Mouse (Mus musculus) granulocyte monocyte progenitor cell, adult 5-6 weeks (primary cell): ENCODE data around the gene Slc16a3. TPM values are rescaled to one million over a fixed set of nuclear protein-coding genes. Genes with fewer than 3 reads are reported as not detected.

Experiments used
- ATAC-seq: replicated peaks from 2 replicates; pipeline ENCODE4 v1.8.0; 2016; ENCODE audit warnings: mild to moderate bottlenecking, moderate TSS enrichment, inconsistent platforms; ENCODE audit not compliant: poor library complexity, severe bottlenecking
- total RNA-seq, 2 experiments: library from RNA; stranded (forward) in 1 of 2; stranded (reverse) in 1 of 2; fragments of 200-712, 200-1000 nt in 1 of 2; fragments of >200 nt in 1 of 2; fragmentation: Nextera tagmentation in 1 of 2; gene quantifications; 2 replicates each; pipeline ENCODE4 v1.2.3; 2014 to 2017

Gene Slc16a3
- total RNA-seq, 2 experiments from 2014 or later = 4.7 to 11.3 TPM

DNA sequence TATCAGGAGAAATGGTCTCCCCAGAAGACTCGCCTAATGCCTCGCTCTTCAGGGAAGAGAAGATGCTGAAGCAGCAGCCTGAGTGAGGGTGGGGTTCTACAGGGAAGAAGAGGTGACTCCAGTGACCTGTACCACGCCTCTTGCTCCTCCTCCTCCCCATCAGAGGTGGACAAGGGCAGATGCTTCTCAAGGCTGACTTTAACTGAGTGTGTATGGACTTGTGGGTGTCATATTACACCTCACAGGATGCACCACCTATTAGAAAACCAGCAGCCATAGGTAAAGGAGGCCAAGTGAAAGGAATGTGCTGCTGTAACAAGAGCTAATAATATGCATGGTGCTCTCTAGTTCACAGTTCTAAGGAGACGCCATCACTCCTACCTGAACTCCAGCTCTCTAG, 17.3 kb downstream of the Slc16a3 start:
- ATAC-seq = no peak

DNA sequence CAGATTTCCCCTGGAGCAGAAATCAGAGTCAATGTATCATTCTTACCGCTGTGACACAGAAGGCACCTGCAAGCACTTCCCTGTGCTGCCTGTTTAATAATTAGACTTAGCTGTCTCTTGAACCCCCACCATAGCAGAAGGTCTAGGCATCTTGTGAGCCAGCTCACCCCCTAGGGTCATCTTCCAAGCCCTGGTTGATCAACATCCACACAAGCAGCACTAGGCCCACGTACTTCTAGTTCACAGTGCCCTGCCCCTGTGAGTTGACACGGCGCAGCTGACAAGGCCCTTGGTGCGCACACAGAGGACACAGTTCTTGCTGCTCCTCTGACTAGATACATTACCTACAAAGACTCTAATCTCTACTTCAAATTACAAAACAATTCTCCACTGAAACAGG, 21.5 kb downstream of the Slc16a3 start:
- no peak for ATAC-seq

DNA sequence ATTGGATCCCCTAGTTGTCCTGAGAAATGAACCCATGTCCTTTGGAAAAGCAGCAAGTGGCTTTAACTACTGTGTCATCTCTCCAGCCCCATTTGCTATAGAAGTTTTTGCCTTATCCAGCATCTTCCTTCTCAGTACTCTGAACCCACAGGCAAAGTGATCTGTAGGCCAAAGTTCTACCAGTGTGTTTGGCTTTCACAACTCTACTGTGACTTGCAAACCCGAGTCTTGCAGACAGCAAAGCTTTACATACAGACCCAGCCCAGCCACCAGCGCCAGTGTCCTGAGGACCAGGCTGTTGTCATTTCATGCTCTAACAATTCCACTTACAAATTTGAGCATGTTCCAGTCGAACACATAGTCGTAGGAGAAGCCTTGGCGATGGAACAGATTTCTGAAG, 23.0 kb downstream of the Slc16a3 start:
- no peak for ATAC-seq

DNA sequence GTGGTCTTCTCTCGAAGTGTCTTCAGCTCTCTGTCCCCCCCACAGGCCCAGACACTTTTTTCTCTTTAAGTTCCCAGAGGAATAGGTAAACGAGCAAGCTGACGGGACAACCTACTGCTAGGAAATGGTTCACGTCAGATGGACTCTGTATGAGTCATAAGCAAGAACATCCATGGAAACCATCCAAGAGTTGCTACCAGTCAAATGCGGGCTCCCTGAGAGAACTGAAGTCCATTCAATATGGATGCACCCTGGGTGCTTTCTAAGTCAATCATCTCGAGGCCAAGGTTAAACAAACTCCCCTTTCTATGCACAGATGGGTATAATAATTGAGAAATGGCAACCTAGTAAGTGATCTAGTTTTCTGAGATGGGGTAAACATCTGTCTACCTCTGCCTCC, 25.0 kb downstream of the Slc16a3 start:
- ATAC-seq = no peak

DNA sequence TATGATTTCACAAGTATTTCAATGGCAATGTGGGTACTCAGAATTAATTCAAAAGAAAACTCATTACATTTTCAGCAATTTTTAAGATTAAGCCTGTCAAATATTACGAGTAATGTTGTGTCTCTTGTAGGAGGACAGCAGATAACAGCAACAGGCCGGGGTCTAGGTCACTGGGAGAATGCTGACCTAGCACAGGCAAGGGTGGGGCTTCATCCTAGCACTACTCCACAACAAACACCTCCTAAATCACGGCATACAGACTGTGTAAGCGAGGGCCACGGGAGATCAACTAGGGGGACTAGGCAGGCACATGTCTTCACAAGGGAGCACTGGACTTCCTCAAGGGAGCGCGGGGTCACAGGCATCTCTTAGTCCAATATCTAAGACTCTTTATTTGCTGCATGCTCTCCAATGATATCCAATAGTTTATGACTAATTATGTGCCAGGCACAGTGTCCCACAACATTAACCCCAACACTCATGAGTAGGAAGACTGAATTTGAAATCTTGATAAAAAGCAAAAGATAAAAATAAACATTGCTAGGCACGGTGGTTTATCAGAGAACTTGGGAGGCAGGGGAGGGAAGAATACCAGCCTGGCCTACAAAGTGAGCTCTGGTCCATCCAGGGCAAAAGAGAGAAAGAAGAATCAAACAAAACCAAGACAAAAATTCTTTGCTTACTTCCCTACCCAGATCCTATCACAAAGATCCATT, 31.6 kb downstream of the Slc16a3 start:
- no peak for ATAC-seq

DNA sequence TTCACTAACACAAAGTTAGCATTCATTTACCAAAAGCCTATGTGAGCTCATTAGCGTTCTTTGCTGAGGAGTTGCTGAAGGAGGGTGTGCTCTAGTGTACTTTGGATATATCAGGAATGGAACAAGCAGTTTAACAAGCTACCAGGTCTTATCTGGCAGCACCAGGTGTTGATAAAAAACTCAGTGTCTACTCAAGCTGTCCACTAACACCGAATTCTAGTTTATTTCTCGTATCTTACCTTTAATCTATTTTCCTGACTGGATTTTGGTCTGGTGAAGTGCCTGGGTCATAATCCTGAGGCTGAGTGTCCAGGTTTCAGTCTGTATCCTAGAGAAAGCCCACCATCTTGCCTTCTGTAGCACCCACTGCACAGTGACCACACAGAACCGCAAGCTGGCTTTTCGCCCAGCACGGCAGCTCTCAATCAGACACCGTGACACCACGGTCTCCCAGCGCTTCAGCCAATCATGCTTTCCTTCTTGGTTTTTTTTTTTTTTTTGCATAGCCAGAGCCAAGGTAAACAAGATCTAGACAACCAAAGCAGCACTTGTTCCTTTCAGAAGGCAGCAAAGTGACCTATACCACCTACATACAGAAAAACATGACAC, 32.3 kb downstream of the Slc16a3 start:
- no peak for ATAC-seq

DNA sequence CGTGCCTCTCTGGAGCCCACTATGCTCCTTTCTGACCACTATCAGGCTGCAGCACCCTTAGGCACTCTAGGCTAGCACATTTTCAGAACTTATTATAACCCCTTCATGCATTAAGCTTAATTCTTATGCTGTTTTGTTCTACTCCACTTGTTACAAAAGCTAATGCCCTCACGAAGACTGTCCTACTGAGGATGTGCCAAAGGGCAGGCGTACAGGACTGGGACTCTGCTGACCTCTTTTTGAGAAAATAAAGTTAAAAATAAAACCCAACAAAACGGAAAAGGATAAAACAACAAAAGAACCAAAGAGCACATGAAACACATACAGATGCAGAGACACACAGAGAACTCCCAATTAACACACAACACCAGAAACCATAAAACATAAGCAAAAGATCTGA, 33.4 kb downstream of the Slc16a3 start:
- no peak for ATAC-seq

DNA sequence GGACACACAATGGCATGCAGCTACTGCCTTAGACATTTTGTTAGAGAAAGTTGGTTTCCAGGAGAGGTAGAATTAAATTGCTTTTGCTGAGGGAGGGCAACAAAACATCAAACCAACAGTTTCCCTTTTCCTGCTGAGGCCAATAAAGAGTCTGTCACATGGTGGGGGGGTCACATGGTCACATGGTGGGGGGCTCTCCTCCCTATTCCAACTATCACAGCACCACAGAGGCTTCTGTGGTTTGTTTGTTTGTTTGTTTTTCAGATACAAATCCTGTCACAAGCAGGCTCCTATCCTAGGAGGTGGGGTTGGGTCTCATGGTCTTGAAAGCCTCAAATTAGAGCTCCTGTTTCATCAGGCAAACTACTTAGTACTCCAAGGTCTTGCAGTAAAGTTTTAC, 34.2 kb downstream of the Slc16a3 start:
- ATAC-seq = no peak

DNA sequence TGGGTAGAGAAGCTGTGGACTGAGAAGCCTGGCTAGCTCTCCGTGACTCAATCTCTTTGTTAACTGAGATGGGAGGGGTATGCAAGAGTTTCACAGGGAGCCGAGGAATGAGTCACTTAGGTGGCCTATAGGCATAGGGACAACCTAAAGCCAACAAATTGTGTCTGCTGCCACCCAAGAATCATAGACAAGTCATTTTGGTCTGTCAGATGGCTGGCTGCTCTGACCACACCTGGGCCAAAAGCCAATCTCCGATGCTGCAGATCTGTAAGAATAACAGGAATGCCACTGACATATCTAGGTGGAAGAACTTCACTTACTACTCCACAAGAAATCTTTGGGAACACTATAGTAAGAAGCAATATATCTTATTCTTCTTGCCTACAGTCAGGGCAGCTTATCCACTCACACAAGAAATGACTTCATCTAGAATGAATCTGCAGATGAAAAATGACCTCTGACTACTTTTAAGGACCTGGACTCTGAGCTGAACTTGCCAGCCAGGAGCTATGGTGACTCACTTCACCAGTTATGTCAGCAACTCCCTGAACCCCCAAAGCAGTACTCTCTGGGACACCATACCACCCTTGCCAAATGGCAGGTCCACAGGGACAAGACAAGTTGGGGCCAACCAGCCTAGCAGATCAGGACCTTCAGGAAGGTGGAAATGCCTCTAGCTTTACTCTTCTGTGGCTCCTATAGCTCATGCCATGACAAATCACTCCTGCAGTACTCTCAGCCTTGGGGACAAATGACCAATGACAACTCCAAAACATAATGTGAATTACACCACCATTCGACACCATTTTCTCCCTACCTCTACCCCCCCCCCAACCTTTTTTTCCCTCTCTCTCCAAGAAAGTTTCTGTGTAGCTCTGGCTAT, 36.4 kb downstream of the Slc16a3 start:
- ATAC-seq = no peak

DNA sequence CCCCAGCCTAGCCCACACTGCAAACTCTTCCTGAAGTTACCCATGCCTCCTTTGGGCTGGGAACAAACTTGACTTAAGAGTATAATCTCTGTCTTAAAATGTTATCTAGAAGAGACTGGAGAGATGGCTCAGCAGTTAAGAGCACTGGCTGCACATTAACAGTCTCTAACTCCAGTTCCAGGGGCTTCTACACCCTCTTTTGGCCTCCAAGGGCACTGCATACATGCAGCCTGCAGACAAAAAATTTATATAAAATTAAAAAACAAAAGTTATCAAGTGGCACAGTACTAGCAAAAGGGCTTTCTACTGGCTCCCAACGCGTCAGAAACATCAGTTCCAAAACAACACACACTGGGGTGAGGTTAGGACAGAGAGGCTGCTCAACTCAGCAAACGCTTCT, 39.3 kb downstream of the Slc16a3 start:
- ATAC-seq = no peak

DNA sequence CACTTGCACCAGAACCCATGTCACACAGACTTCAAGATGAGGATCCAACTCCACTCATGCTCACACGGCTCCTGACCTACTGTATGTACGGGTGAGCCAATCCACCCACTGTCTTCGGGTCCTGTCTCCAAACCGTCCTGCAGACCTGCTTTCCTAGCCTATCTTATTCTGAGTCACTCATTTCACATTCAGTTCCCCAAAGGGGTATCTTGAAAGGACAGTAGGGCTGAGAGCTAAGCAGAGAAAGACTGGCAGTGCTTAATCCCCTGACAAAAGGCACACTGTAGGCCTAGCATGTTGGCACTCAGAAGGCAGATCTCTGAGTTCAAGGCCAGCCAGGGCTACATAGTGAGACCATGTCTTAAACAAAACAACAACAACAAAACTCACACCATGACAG, 40.1 kb downstream of the Slc16a3 start:
- ATAC-seq = peak; percentile 10

DNA sequence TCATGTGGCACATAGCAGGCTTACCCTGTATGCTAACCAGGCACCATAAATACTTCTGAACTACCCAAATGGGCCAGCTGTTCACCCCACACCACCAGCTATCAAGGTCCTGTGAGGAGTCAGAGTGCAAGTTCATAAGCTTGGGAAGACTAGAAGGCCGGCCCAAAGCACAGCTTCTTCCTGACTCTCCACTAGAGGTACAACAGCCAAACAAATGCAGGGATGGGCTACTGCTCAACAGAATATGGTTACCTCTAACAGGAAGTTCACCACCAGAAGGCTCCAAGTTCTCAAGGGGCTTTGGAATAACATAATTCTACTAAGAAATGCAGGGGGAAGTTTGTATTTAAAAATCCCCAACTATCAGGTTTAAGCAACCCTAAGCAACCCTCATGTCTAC, 41.2 kb downstream of the Slc16a3 start:
- ATAC-seq = no peak

DNA sequence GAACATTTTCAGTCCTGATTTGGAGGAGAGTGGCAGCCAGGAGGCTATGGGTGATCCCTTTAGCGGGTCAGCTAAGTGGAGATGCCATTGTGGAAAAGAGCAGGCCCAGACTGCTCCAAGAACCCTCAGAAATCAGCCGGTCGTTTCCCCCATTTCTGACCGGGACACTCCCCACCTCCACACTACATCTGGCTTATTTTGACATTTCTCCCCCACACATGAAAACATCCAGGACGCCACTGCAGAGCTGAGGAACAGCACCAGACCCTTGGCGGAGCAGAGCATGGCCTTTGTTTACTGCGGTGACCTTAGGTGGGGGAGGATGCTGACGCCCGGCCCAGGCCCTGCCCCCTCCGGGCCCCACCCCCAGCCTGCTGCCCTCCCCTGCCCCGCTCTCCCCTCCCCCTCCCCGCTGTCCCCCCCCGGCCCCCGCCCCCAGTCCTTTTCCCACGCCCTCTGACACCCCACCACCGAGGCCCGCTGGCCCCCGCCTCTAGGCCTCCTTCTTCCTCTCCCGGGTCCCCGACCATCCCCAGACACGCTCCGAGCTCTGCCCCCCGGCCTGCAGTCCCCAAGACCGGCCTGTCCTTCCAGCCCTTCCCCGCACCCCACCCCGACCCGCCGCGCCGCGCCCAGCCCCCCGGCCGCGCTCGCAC, 42.0 kb downstream of the Slc16a3 start:
- ATAC-seq = peak; percentile 44

DNA sequence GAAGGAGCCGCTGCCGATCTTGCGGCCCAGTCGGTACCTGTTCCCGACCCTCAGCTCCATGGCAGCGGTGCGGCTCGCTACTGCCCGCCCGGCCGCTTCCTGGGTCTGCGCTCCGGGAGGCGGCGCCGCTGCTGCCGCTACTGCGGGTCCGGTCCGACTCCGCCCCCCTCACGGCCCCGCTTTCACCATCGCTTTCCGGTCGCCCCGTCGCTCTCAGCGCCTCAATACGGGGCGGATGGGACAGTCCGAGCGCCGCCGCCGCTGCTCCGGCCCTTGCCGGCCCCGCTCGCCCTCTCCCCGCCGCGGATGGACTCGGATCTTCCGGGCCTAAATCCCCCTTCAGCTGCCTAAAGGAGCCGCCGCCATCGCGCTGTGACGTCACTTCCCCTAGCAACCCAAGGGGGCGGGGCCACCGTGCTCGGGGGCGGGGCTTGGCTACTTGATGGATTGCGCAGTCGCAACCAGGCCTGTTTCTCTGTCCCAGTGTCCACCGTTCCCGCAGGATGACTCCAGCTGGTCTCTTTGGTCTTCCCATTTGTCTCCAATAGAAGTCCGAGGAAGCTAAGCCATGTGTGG, 42.8 kb downstream of the Slc16a3 start, which contains the start of gene Csnk1d:
Csnk1d (minus strand) TSS at position 380 of the 576 bp plus-strand sequence.
- peak; percentile 71 for ATAC-seq

DNA sequence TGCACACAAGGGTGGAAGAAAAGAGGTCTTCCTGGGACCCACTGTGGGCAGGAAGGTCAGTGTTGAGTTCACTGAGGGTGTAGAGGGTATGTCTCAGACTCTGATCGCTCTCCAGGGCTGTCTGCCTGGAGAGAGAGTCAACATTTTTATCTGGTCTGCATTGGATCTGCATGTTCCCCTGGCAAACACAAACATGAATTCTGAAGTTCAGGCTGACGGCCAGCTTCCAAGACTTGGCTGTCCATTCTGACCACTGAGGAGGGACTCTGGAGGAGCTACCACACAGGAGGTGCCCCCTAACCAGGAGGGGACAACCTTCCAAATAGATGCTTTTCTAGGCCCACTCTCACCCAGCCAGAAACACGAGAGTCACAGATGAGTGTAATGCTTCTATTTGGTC, 43.5 kb downstream of the Slc16a3 start:
- no peak for ATAC-seq

DNA sequence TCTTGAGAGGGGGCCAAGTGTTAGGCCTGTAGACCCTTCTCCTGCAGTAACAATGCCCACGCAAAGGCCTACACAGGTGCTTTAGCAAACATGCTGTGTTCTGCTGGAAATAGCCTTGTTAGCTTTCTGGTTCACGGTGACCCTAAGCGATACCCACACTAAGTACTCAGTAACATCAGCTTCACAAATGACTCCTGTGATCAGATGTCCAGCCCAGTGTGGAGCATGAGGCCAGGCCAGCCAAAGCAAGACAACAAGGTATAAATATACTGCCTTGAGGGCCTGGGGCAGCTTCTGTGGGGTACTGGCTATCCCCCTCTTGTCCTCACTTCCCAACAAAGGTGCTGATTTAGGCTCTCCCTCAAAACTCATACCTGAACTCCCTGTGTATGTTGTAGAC, 44.8 kb downstream of the Slc16a3 start:
- ATAC-seq = no peak

DNA sequence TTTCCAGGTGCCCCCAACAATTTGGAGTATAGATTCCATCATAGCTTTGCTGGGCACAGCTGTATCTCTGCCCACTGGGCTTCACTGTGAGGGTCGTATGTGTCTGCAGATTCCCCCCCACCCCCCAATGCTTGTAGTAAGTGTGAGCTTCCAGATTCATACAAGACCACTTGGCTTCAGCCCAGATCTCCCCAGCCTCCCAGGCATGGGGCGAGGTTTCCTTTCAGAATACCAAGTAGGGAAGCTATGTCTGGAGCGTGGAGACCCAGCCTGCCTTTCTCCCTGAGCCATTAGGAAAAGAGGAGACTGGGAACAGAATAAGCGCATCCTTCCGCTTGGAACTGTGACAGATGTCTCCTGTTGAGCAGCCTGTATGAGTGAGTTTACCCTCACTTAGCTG, 45.3 kb downstream of the Slc16a3 start:
- no peak for ATAC-seq

DNA sequence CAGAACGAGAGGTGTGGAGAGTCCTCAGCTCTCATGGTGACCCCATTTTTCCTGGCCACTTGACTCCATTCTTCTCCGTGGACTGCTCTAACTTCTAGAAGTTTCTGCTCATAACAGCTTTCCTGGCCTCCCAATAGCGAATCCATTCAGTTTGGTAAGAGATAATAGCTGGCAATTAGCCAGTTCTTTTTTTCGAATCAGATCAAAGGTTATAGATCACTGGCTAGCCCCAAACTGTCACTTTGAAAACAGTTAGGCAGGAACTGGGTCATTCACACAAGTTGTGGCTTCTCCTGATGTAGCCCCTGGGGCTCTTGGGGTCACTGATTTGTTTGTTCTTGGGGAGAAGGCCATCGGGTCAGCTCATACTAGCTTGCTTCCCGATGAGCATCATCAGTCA, 46.5 kb downstream of the Slc16a3 start:
- ATAC-seq = no peak

DNA sequence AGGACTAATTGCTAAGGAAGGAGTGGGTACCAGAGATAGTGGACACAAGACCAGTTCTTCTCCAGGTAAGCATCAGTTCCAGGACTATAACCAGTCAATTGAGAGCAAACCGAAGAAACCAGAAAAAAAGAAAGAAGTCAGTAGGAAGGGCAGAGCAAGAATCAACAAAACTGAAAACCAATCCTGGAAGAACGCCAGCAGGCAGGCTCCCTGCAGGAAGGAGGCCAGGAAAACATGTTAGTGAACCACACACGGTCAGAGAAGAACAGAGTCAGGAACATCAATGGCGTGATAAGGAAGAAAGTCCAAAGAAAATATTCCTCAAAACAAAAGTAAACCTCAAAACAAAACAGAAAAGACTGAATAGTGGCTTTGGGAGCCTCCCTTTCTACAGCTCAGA, 53.7 kb downstream of the Slc16a3 start:
- no peak for ATAC-seq

DNA sequence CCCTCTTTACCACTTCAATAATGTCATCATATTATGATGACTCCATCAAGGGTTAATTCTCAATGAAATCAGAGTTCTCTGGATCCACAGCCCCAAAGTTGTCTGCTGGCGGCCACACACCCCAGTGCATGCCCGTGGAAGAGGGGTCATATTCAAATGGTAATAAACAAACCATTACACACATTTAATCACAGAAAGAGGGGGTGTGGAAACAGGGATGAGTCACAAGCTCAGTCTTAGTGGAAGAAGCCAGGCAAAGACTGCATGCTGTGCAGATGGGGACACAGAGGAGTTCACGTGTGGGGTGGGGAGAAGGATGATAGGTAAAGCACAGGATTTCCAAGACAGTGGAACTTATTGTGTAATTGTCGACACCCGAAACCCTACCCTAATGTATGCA, 56.0 kb downstream of the Slc16a3 start:
- ATAC-seq = no peak
